Mouse (Mus musculus) natural killer cell, adult 2 months (primary cell): ENCODE results near the gene Traf1.

Experiments used
- DNase-seq, 2 experiments: peaks; one replicate each; pipeline ENCODE4 v3.0.0; 2022; ENCODE audit warnings: low spot score in 2 of 2

Gene Traf1

GRCm38 (mm10) chr2:34901726-34902125 is 59.8 kb downstream of the Traf1 start:
- DNase-seq, result no peak

DNA sequence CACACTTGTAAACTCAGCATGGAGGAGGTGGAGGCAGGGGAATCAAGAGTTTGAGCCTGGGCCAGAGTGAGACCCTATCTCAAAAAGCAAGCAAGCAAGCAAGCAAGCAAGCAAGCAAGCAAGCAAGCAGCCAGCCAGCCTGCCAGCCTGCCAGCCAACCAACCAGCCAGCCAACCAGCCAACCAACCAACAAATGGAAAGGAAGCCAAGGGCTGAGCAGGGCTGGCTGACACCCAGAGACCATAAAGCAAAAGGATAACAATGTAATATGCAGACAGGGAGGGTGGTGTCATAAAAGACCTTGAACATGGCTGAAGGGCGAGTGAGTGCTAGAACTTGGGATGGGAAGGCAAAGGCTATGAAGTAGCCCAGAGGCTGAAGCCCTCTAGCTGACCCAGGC is 61.2 kb downstream of the Traf1 start:
- no peak for DNase-seq

DNA sequence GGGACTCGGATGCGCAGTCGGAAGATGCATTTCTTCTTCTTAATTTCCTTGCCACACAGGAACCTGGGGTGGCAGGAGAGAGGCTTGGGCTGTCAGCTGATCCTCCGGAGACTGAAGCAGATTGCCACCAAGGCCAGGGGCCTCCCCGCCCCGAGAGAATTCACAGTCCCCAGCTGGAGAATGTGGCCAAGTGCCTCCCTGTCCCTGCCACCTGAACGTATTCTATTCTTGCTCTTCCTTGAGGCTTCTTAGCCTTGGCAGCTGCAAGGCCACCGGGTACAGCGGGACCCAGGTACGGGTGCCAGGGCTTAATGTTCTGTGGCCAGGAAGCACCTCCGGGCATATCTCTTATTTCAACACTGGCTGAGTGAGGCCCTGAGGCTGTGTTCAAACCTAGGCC is 61.9 kb downstream of the Traf1 start:
- no peak for DNase-seq

DNA sequence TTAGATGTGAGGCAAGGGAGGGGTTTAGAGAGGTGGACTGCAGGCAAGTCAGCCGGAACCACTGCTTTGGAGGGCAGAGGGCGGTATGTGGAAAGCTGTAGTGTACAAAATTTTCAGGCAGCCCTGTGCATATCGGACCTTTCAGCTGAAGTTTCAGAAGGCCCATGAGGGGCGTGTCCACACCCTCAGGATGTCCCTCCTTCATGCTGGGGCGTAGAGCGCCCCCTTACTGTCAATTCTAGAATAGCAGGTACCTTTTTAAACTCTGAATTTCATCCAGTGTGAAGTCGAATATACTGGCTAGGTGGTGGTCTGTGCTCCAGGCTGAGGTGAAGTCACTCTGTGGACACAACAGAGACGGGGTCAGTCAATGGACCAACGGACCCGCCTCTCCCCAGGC is 63.8 kb downstream of the Traf1 start:
- DNase-seq, result peak; percentile 37 to 53

- DNase-seq, result no peak
Measured at GRCm38 (mm10) chr2:34896821-34897460, 64.6 kb downstream of the Traf1 start.

- no peak for DNase-seq
Measured at GRCm38 (mm10) chr2:34895503-34896113, 66.0 kb downstream of the Traf1 start.

DNA sequence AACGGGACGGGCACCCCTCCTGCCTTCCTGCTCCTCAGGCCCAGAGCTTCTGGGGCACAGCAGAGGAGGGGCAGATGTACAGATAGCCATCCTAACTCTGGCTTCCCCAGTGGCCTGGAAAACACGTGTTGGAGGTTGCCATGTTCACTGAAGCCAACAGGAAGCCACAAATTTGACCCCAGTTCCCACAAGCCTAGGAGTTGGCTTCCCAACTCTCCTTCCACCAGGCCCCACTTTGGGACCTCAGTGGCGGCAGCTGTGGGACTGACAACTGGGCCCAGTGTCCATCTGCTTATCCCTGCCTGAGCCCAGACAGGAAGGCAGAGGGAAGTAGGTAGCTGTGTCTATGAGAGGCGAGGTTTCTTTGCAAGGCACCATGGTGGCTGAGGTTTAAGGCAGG is 67.6 kb downstream of the Traf1 start:
- DNase-seq, result no peak
